Mouse (Mus musculus) neutrophil, adult 65 days (primary cell): ENCODE results near the gene Tspyl3. TPM values are rescaled to one million over a fixed set of nuclear protein-coding genes. Genes with fewer than 3 reads are reported as not detected.

Experiments
- total RNA-seq: library from RNA; stranded (reverse); gene quantifications from 2 replicates; pipeline ENCODE4 v1.2.4, GENCODE M21; 2023

The Tspyl3 gene
- 4.3 and 5.4 TPM in 2 replicates for total RNA-seq

GRCm38 (mm10) chr2:153224946-153225594 is at the start of gene Tspyl3:
Tspyl3 (minus strand) TSS chr2:153225441.

DNA sequence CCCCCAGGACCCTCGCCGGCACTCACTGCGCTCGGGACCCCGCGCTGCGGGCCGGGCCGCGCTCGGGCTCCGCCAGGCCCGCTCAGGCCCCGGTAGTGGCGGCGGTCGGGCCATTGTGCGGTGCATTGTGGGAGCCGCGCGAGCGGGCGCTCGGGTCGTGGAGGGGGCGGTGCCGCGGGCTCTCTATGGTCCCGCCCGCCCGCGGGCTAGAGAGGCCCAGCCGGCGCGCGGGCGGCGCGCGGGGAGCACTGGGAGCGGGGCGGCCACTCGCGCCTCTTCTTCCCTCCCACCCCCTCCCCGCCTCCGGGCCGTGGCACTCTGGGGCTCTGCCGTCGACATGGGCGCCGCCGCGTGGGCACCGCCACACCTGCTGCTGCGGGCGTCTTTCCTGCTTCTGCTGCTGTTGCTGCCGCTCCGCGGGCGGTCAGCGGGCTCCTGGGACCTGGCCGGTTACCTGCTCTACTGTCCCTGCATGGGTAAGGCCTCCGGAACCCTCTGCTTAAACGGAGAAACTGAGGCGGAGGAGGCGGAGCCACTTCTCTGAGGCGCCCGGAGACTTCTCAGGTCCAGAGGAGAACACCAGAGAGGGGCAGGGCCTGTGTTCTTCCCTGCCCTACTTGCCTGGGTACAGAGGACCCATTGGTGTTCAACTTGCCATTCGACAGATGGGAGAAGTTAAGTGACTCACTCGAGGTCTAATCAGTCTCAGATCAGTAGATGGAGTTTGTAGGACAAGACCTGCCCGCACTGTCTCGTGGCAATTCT is 16.2 kb upstream of the Tspyl3 start, which contains the start of the genes Plagl2 and Pofut1:
Gene Plagl2, minus strand, starts transcription at position 177 of the 765 bp plus-strand sequence.
Gene Pofut1, plus strand, starts transcription at position 284 of the 765 bp plus-strand sequence.

Other genes with a start within 250 kb of the Tspyl3 start
- 12.4 and 12.8 TPM in 2 replicates for gene Pdrg1, start 210.0 kb downstream of the Tspyl3 start, total RNA-seq
- not detected in 2 replicates for gene Xkr7, start 193.6 kb downstream of the Tspyl3 start, total RNA-seq
- gene Ccm2l, start 159.5 kb downstream of the Tspyl3 start, total RNA-seq = 1.1 and 1.7 TPM in 2 replicates
- 249 and 255 TPM in 2 replicates for gene Hck, start 117.0 kb downstream of the Tspyl3 start, total RNA-seq
- 84.6 and 87.1 TPM in 2 replicates for gene Tm9sf4, start 64.1 kb downstream of the Tspyl3 start, total RNA-seq
- 39.9 and 43.3 TPM in 2 replicates for gene Plagl2, start 16.0 kb upstream of the Tspyl3 start, total RNA-seq
- 17.4 and 17.7 TPM in 2 replicates for gene Pofut1, start 16.1 kb upstream of the Tspyl3 start, total RNA-seq
- gene Kif3b, start 66.0 kb upstream of the Tspyl3 start, total RNA-seq = 32.1 and 34.5 TPM in 2 replicates
- 82.7 and 104 TPM in 2 replicates for gene Asxl1, start 120.4 kb upstream of the Tspyl3 start, total RNA-seq